Mouse (Mus musculus): ENCODE measurements around the gene Nmnat3.

DNA sequence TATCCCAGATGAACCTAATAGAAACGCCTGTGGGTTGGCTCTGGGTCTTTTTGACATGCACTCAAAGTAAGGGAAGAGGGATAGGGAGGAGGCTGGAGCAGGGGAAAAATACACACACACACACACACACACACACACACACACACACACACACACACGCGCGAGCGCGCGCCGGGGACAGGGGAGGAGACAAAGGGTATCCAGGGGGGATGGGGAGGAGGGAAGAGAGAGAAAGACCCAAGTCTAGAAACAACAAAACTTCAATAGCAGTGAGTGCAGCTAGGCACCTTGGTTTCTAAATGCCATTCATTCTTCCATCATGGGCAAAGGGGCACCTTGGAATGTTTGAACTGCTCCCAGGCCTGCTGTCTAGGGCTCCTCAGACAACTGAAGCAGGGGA lies 82.5 kb downstream of the Nmnat3 start:
- TF ChIP-seq CTCF (IDR thresholded peaks at IDR 0.05; ENCODE audit: low read depth) (no peak), EP300 (IDR thresholded peaks at IDR 0.05; ENCODE audit: low read depth) (no peak)

Measured in liver, embryonic 14.5 days (tissue).